Mouse (Mus musculus) MEL (cell line): ENCODE measurements around the gene Trim21. TPM values are rescaled to one million over a fixed set of nuclear protein-coding genes. Genes with fewer than 3 reads are reported as not detected.

Source experiments
- DNase-seq: peaks from one replicate; pipeline ENCODE4 v3.0.0; 2011; ENCODE audit warnings: low read depth, low spot score
- H3K27ac ChIP-seq: 2 replicates; pipeline ENCODE4 v1.5.1; 2012; ENCODE audit warnings: low read depth, mild to moderate bottlenecking, control low read depth, low read length, moderate library complexity; ENCODE audit not compliant: control insufficient read depth
- H3K27me3 ChIP-seq, 2 experiments: fragments of 150-350 bp in 1 of 2; sonication (generic) in 1 of 2; 2 replicates each; pipeline ENCODE4 v1.6.1; 2012; ENCODE audit warnings: low read length in 2 of 2, mild to moderate bottlenecking in 2 of 2, improper control_type of control experiment in 1 of 2, moderate library complexity in 1 of 2; ENCODE audit not compliant: insufficient read depth in 2 of 2, control insufficient read depth in 1 of 2
- H3K36me3 ChIP-seq, 2 experiments: 2 replicates each; pipeline ENCODE4 v1.6.1; 2012 to 2014; ENCODE audit warnings: low read length in 2 of 2, improper control_type of control experiment in 1 of 2, inconsistent platforms in 1 of 2, mild to moderate bottlenecking in 1 of 2; ENCODE audit not compliant: insufficient read depth in 2 of 2, control insufficient read depth in 1 of 2
- H3K4me1 ChIP-seq, 2 experiments: fragments of 150-350 bp in 1 of 2; sonication (generic) in 1 of 2; 2 replicates each; pipeline ENCODE4 v1.6.1; 2012; ENCODE audit warnings: low read length in 2 of 2, improper control_type of control experiment in 1 of 2, mild to moderate bottlenecking in 1 of 2; ENCODE audit not compliant: insufficient read depth in 2 of 2, control insufficient read depth in 1 of 2
- H3K4me3 ChIP-seq, 2 experiments: fragments of 150-350 bp in 1 of 2; sonication (generic) in 1 of 2; 2 replicates each; pipeline ENCODE4 v1.5.1; 2012; ENCODE audit warnings: low read depth in 2 of 2, low read length in 2 of 2, mild to moderate bottlenecking in 2 of 2, moderate library complexity in 2 of 2, control low read depth in 1 of 2, improper control_type of control experiment in 1 of 2; ENCODE audit not compliant: control insufficient read depth in 1 of 2, insufficient read depth in 1 of 2
- H3K79me2 ChIP-seq: 2 replicates; pipeline ENCODE4 v1.6.1; 2012; ENCODE audit warnings: mild to moderate bottlenecking, low read length, moderate library complexity; ENCODE audit not compliant: control insufficient read depth, poor library complexity, insufficient read depth
- H3K9ac ChIP-seq: 2 replicates; pipeline ENCODE4 v1.6.1; 2012; ENCODE audit warnings: low read depth, mild to moderate bottlenecking, control low read depth, low read length, moderate library complexity; ENCODE audit not compliant: control insufficient read depth, poor library complexity, severe bottlenecking
- H3K9me3 ChIP-seq: fragments of 150-350 bp; sonication (generic); replicated peaks from 2 replicates; pipeline ENCODE4 v1.6.1; 2012; ENCODE audit warnings: mild to moderate bottlenecking, low read length, improper control_type of control experiment, moderate library complexity; ENCODE audit not compliant: insufficient read depth
- BHLHE40 ChIP-seq: IDR thresholded peaks from 2 replicates; pipeline ENCODE4 v1.6.1; 2012; ENCODE audit warnings: low read depth, mild to moderate bottlenecking, inconsistent platforms, low read length, improper control_type of control experiment, borderline replicate concordance
- CHD1 ChIP-seq: IDR thresholded peaks from 2 replicates; pipeline ENCODE4 v1.6.1; 2012; ENCODE audit warnings: low read depth, mild to moderate bottlenecking, inconsistent platforms, low read length, improper control_type of control experiment
- CHD2 ChIP-seq: IDR thresholded peaks from 2 replicates; pipeline ENCODE4 v1.6.1; 2011; ENCODE audit warnings: low read length, improper control_type of control experiment
- CTCF ChIP-seq, 3 experiments: IDR thresholded peaks in 2 of 3; conservative IDR thresholded peaks in 1 of 3; 2 replicates each; pipeline ENCODE4 v1.5.1; 2011 to 2012; ENCODE audit warnings: low read length in 3 of 3, low read depth in 2 of 3, mild to moderate bottlenecking in 2 of 3, improper control_type of control experiment in 1 of 3, inconsistent platforms in 1 of 3, mixed read lengths in 1 of 3, moderate library complexity in 1 of 3; ENCODE audit not compliant: control insufficient read depth in 1 of 3, insufficient read depth in 1 of 3, poor library complexity in 1 of 3, severe bottlenecking in 1 of 3
- E2F4 ChIP-seq: IDR thresholded peaks from 2 replicates; pipeline ENCODE4 v1.6.1; 2011; ENCODE audit warnings: low read depth, low read length, improper control_type of control experiment, borderline replicate concordance
- ETS1 ChIP-seq: IDR thresholded peaks from 2 replicates; pipeline ENCODE4 v1.6.1; 2012; ENCODE audit warnings: low read depth, mild to moderate bottlenecking, inconsistent platforms, low read length, improper control_type of control experiment, moderate library complexity
- GATA1 ChIP-seq: IDR thresholded peaks from 2 replicates; pipeline ENCODE4 v1.6.1; 2011; ENCODE audit warnings: low read depth, low read length, improper control_type of control experiment
- MAFK ChIP-seq: IDR thresholded peaks from 2 replicates; pipeline ENCODE4 v1.6.1; 2011; ENCODE audit warnings: low read depth, mild to moderate bottlenecking, low read length, improper control_type of control experiment, borderline replicate concordance
- MAZ ChIP-seq: IDR thresholded peaks from 2 replicates; pipeline ENCODE4 v1.6.1; 2012; ENCODE audit warnings: low read depth, mild to moderate bottlenecking, inconsistent platforms, low read length, improper control_type of control experiment
- MXI1 ChIP-seq: IDR thresholded peaks from 2 replicates; pipeline ENCODE4 v1.6.1; 2011; ENCODE audit warnings: mild to moderate bottlenecking, low read depth, low read length, improper control_type of control experiment
- MYB ChIP-seq: IDR thresholded peaks from 2 replicates; pipeline ENCODE4 v1.6.1; 2011; ENCODE audit warnings: mild to moderate bottlenecking, low read depth, low read length, improper control_type of control experiment
- NRF1 ChIP-seq: IDR thresholded peaks from 2 replicates; pipeline ENCODE4 v1.6.1; 2014; ENCODE audit warnings: low read depth, mild to moderate bottlenecking, inconsistent platforms, low read length, improper control_type of control experiment, moderate library complexity; ENCODE audit not compliant: poor library complexity, insufficient read depth, severe bottlenecking
- POLR2AphosphoS5 ChIP-seq: IDR thresholded peaks from 2 replicates; pipeline ENCODE4 v1.6.1; 2012; ENCODE audit warnings: low read depth, borderline replicate concordance, mild to moderate bottlenecking, inconsistent platforms, low read length, moderate library complexity, mixed read lengths
- RAD21 ChIP-seq: IDR thresholded peaks from 2 replicates; pipeline ENCODE4 v1.6.1; 2011; ENCODE audit warnings: mild to moderate bottlenecking, low read depth, low read length, improper control_type of control experiment
- RCOR1 ChIP-seq: IDR thresholded peaks from 2 replicates; pipeline ENCODE4 v1.6.1; 2012; ENCODE audit warnings: low read depth, mild to moderate bottlenecking, inconsistent platforms, low read length, improper control_type of control experiment
- SIN3A ChIP-seq: IDR thresholded peaks from 2 replicates; pipeline ENCODE4 v1.6.1; 2012; ENCODE audit warnings: low read length, improper control_type of control experiment, inconsistent platforms
- SMC3 ChIP-seq: IDR thresholded peaks from 2 replicates; pipeline ENCODE4 v1.6.1; 2011; ENCODE audit warnings: low read depth, low read length, improper control_type of control experiment
- TAL1 ChIP-seq: IDR thresholded peaks from 2 replicates; pipeline ENCODE4 v1.6.1; 2012; ENCODE audit warnings: mild to moderate bottlenecking, inconsistent platforms, low read length, moderate library complexity, mixed read lengths
- TBP ChIP-seq: IDR thresholded peaks from 2 replicates; pipeline ENCODE4 v1.8.0; 2011; ENCODE audit warnings: low read depth, low read length, improper control_type of control experiment
- UBTF ChIP-seq: IDR thresholded peaks from 2 replicates; pipeline ENCODE4 v1.6.1; 2012; ENCODE audit warnings: low read depth, mild to moderate bottlenecking, inconsistent platforms, low read length, improper control_type of control experiment, moderate library complexity, borderline replicate concordance; ENCODE audit not compliant: insufficient read depth
- USF1 ChIP-seq: IDR thresholded peaks from 2 replicates; pipeline ENCODE4 v1.6.1; 2014; ENCODE audit warnings: low read depth, mild to moderate bottlenecking, inconsistent platforms, low read length, improper control_type of control experiment, moderate library complexity
- USF2 ChIP-seq, 2 experiments: IDR thresholded peaks; 2 replicates each; pipeline ENCODE4 v1.6.1; 2011 to 2012; ENCODE audit warnings: improper control_type of control experiment in 2 of 2, low read length in 2 of 2, borderline replicate concordance in 1 of 2, inconsistent platforms in 1 of 2, low read depth in 1 of 2, mild to moderate bottlenecking in 1 of 2; ENCODE audit not compliant: insufficient read depth in 1 of 2
- ZMIZ1 ChIP-seq: IDR thresholded peaks from 2 replicates; pipeline ENCODE4 v1.6.1; 2012; ENCODE audit warnings: low read depth, mild to moderate bottlenecking, inconsistent platforms, low read length, improper control_type of control experiment, moderate library complexity
- polyA plus RNA-seq, 2 experiments: library from polyadenylated mRNA; stranded (reverse) in 1 of 2; unstranded in 1 of 2; fragments of >175 nt in 1 of 2; fragments of >200 nt in 1 of 2; gene quantifications; 2 replicates each; pipeline versions ENCODE4 v1.2.1 to v1.2.4; 2012; ENCODE audit warnings: low replicate concordance in 2 of 2, low read depth in 1 of 2; ENCODE audit not compliant: insufficient read length in 2 of 2, insufficient read depth in 1 of 2, missing spikeins in 1 of 2
- total RNA-seq: library from RNA; depleted of rRNA; stranded (reverse); fragments of 300-350 nt; gene quantifications from 2 replicates; pipeline ENCODE4 v1.2.3, GENCODE M21; 2012

Trim21 gene
- total and polyA plus RNA-seq, 3 experiments = 2.8 to 3.3 TPM; not detected in 1

DNA sequence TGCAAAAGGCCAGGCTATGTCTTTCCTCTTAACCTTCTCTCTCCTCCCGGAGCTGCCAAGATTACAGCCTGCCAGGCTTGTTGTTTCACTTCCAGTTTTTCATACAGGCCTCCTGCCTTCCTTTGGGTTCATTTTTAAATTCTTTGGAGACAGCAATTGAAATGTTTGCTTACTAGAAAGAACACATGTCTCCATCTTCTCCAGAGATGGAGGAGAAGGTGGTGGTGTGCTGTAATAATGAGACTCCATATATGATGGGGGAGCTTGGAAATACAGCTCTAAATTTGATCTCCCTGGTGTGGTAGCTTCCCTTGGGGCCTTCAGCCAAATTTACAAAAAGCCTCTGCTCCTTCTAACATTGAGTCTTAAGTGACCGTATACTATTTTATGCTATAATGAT lies 24.7 kb downstream of the Trim21 start, which contains the start of gene Olfr548-ps1:
TSS of gene Olfr548-ps1 (plus strand) at position 301 of the 400 bp plus-strand sequence.
- H3K27ac ChIP-seq = no peak within 1 kb of the TSS
- no peak for DNase-seq
- no peaks in the 10 kb centered on the region for H3K79me2 ChIP-seq
- H3K4me3 ChIP-seq = no peak within 1 kb of the TSS
- no peaks in the 10 kb centered on the region for H3K4me1 ChIP-seq
- H3K9ac ChIP-seq = no peak within 1 kb of the TSS
- no peaks in the 10 kb centered on the region for H3K9me3 ChIP-seq
- H3K27me3 ChIP-seq = peaks cover 5 to 16% of the 10 kb centered on the region in 2 experiments
- no peaks in the 10 kb centered on the region for H3K36me3 ChIP-seq
- TF ChIP-seq POLR2AphosphoS5 (no peak), SMC3 (no peak), BHLHE40 (no peak), MAZ (no peak), NRF1 (no peak), TBP (no peak), MXI1 (no peak), MAFK (no peak), E2F4 (no peak), GATA1 (no peak), CHD2 (no peak), ZMIZ1 (no peak), SIN3A (no peak), CHD1 (no peak), MYB (no peak)

- no peak for DNase-seq
- no peaks in the 10 kb centered on the region for H3K9me3 ChIP-seq
- no peaks in the 10 kb centered on the region for H3K4me1 ChIP-seq
- H3K27me3 ChIP-seq = peaks cover 5 to 13% of the 10 kb centered on the region in 2 experiments
- no peak within 1 kb of the TSS for H3K27ac ChIP-seq
- TF ChIP-seq GATA1 (no peak), CTCF (IDR thresholded peaks at IDR 0.05 in 2 of 3, conservative IDR thresholded peaks at IDR 0.05 in 1 of 3; ENCODE audit: control insufficient read depth in 1 of 3, insufficient read depth in 1 of 3, low read depth in 2 of 3, low read length in 3 of 3, poor library complexity in 1 of 3, severe bottlenecking in 1 of 3) (no peak), SIN3A (no peak), POLR2AphosphoS5 (no peak), UBTF (no peak), USF1 (no peak), RAD21 (no peak), SMC3 (no peak), TAL1 (no peak), RCOR1 (no peak), MYB (no peak), CHD1 (no peak), USF2 (IDR thresholded peaks at IDR 0.05; ENCODE audit: borderline replicate concordance in 1 of 2, insufficient read depth in 1 of 2, low read depth in 1 of 2, low read length in 2 of 2) (no peak), CHD2 (no peak), NRF1 (no peak), ETS1 (no peak), MXI1 (no peak)
- no peak within 1 kb of the TSS for H3K4me3 ChIP-seq
- no peak within 1 kb of the TSS for H3K9ac ChIP-seq
- no peaks in the 10 kb centered on the region for H3K79me2 ChIP-seq
- no peaks in the 10 kb centered on the region for H3K36me3 ChIP-seq
Observed at GRCm38 (mm10) chr7:102534449-102534848, 30.8 kb downstream of the Trim21 start, which contains the start of gene Olfr547. Olfr547 (plus strand) TSS chr7:102534749.
